Mouse (Mus musculus): ENCODE results near the gene Pgc. TPM values are rescaled to one million over a fixed set of nuclear protein-coding genes. Genes with fewer than 3 reads are reported as not detected.

Gene Pgc
- polyA plus RNA-seq (2014; fragmentation: Nextera tagmentation; extraction: Ambion mirVana): 2.1 and 2.6 TPM in 2 replicates

DNA sequence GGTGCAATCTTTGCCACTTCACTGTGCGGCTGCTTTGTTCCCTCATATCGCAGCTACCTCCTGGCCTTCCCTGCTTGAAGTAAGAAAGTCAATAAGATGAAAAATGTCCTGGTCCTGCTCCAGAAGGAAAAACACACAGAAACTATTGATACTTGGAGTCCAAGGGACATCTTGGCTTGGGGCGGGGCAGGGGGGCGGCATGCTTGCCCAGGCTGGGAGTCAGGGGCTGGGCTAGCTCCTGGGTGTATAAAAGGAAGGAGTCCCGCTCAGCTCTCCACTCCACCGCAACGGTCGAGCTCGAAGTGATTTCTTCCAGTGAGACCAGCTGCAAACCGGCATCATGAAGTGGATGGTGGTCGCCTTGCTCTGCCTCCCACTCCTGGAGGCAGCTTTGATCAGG lies at the start of gene Pgc:
TSS of gene Pgc (plus strand) at position 277 of the 400 bp plus-strand sequence.
- ATAC-seq (replicated peaks; ENCODE audit: low FRiP score, low TSS enrichment, low read depth) (no peak), DNase-seq (ENCODE audit: low spot score) (no peak)
- Histone ChIP-seq H3K27ac (ENCODE audit: low read depth) (no peak within 1 kb of the TSS), H3K4me3 (ENCODE audit: low read depth, low read length) (no peak within 1 kb of the TSS), H3K9me3 (ENCODE audit: control insufficient read depth, low read length) (no peaks in the 10 kb centered on the region), H3K27me3 (replicated peaks; ENCODE audit: control insufficient read depth, insufficient read depth, low read length) (no peaks in the 10 kb centered on the region), H3K4me2 (ENCODE audit: low read length) (no peak within 1 kb of the TSS), H3K4me1 (replicated peaks; ENCODE audit: control insufficient read depth, insufficient read depth, low read length) (no peaks in the 10 kb centered on the region), H3K36me3 (ENCODE audit: control insufficient read depth, insufficient read depth, low read length) (no peaks in the 10 kb centered on the region), H3K9ac (ENCODE audit: low read length) (no peak within 1 kb of the TSS)
- 69% methylated on average over 11 of the region's 11 CpGs for whole genome bisulfite sequencing

DNA sequence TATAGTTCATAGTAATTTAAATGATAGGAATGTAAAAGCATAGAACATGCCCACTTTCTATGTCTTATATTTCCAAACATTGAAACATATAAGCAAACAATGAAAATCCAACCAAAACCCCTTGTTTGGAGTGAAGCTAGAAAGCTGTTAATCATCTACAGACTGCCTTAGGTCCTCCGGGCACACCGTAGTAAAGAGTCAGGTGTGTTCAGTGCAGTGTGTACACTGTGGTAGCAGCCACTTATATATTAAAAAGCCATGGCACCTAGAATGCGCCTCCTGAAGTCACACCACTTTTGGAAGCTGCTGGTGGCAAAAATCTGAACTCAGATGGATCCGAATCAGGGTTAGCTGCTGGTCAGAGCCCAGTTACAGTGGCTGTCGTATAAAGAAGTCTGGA lies 48.4 kb upstream of the Pgc start:
- Histone ChIP-seq H3K9ac (ENCODE audit: low read length) (no peak overlapping the region), H3K36me3 (ENCODE audit: control insufficient read depth, insufficient read depth, low read length) (peaks cover 67% of the 10 kb centered on the region), H3K4me1 (replicated peaks; ENCODE audit: control insufficient read depth, insufficient read depth, low read length) (no peaks in the 10 kb centered on the region), H3K9me3 (ENCODE audit: control insufficient read depth, low read length) (no peaks in the 10 kb centered on the region), H3K27ac (ENCODE audit: low read depth) (no peak overlapping the region), H3K4me2 (ENCODE audit: low read length) (no peak overlapping the region), H3K27me3 (replicated peaks; ENCODE audit: control insufficient read depth, insufficient read depth, low read length) (no peaks in the 10 kb centered on the region), H3K4me3 (ENCODE audit: low read depth, low read length) (no peak overlapping the region)
- ATAC-seq (replicated peaks; ENCODE audit: low FRiP score, low TSS enrichment, low read depth) (no peak), DNase-seq (ENCODE audit: low spot score) (no peak)
- WGBS: 75% methylated on average over 5 of the region's 5 CpGs

- no peak overlapping the region for H3K4me3 ChIP-seq (ENCODE audit: low read depth, low read length)
- no peaks in the 10 kb centered on the region for H3K4me1 ChIP-seq (replicated peaks; ENCODE audit: control insufficient read depth, insufficient read depth, low read length)
- DNase-seq (ENCODE audit: low spot score) (no peak), ATAC-seq (replicated peaks; ENCODE audit: low FRiP score, low TSS enrichment, low read depth) (no peak)
- H3K27ac ChIP-seq (ENCODE audit: low read depth): no peak overlapping the region
- H3K4me2 ChIP-seq (ENCODE audit: low read length): no peak overlapping the region
- no peak overlapping the region for H3K9ac ChIP-seq (ENCODE audit: low read length)
- no peaks in the 10 kb centered on the region for H3K27me3 ChIP-seq (replicated peaks; ENCODE audit: control insufficient read depth, insufficient read depth, low read length)
- 69% methylated on average over 5 of the region's 5 CpGs for WGBS
- no peaks in the 10 kb centered on the region for H3K9me3 ChIP-seq (ENCODE audit: control insufficient read depth, low read length)
- H3K36me3 ChIP-seq (ENCODE audit: control insufficient read depth, insufficient read depth, low read length): peaks cover 71% of the 10 kb centered on the region
These were observed 47.9 kb upstream of the Pgc start for GRCm38 (mm10) chr17:47678702-47679101.

DNA sequence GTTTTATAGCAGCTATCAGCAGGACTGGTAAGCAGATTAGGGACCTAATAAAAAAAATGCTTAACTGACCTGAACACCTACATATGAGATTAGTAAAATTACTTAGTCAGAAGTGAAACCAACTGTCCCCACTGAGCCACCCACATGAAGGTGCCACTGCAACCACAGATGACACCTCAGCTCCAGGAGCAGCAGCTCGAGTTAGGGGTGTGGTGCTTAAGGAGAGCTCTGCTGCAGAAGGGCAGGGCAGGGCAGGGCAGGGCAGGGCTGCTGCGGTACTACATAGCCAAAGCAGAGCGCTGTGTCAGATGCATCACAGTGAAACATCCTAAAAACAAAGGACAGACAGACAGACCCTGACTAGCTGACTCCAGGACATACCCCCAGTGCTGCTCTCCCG lies 43.8 kb upstream of the Pgc start:
- Histone ChIP-seq H3K36me3 (ENCODE audit: control insufficient read depth, insufficient read depth, low read length) (peaks cover 80% of the 10 kb centered on the region), H3K4me2 (ENCODE audit: low read length) (no peak overlapping the region), H3K9me3 (ENCODE audit: control insufficient read depth, low read length) (no peaks in the 10 kb centered on the region), H3K4me3 (ENCODE audit: low read depth, low read length) (no peak overlapping the region), H3K27ac (ENCODE audit: low read depth) (no peak overlapping the region), H3K4me1 (replicated peaks; ENCODE audit: control insufficient read depth, insufficient read depth, low read length) (peaks cover 7% of the 10 kb centered on the region; the same call in 1 of the 2 replicates), H3K27me3 (replicated peaks; ENCODE audit: control insufficient read depth, insufficient read depth, low read length) (no peaks in the 10 kb centered on the region), H3K9ac (ENCODE audit: low read length) (no peak overlapping the region)
- DNase-seq (ENCODE audit: low spot score) (no peak), ATAC-seq (replicated peaks; ENCODE audit: low FRiP score, low TSS enrichment, low read depth) (no peak)
- 70% methylated on average over 4 of the region's 4 CpGs for WGBS

DNA sequence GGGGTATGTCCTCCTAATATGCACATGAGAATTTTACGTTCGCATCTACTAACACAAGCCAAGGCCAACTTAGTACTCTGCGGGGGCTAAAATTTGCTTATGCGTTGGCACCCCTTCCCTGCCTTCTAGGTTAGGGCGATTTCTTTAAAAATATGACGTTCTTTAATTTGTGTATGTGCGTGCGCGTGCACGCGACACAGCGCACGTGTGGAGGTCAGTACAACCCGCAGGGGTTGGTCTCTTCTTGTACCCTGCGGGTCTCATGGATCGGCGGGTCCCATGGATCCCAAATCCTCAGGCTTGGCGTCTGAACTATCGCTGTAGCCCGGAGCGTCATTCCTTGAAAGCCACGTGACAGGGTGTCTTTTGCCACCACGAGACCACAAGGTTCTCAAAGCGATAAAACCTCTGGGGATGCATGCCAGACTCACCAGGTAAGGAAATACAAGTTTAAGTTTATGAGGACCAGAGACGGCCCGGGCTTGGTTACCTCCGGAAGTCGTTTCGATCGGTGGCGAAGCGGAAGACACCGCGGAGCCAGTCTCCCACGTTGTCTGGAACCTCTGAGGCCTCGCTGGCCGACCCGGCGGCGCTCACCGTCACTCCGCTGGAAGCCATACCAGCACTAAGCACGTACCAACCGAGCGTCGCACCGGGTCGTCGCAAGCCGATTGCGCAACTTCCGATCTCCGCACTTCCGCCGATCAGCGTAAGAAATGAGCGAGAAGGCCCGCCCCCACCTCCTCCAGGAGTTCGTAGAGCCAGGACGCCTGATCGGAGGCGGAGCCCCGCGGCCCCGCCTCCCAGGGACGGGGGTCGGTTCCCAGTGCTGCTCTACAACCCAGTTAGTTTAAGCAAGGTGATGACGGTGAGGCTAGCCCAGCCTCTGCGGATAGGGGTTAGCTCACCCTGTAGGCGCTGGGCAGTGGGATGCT lies 39.0 kb upstream of the Pgc start:
- WGBS: under 1% methylated on average over 70 of the region's 70 CpGs
- no peaks in the 10 kb centered on the region for H3K9me3 ChIP-seq (ENCODE audit: control insufficient read depth, low read length)
- ATAC-seq (replicated peaks; ENCODE audit: low FRiP score, low TSS enrichment, low read depth) (peak; percentile 86), DNase-seq (ENCODE audit: low spot score) (peak; percentile 94)
- peaks cover 12% of the 10 kb centered on the region; the same call in 1 of the 2 replicates for H3K4me1 ChIP-seq (replicated peaks; ENCODE audit: control insufficient read depth, insufficient read depth, low read length)
- peak overlapping the region; percentile 81 for H3K9ac ChIP-seq (ENCODE audit: low read length)
- H3K4me2 ChIP-seq (ENCODE audit: low read length): peak overlapping the region; percentile 95
- peak overlapping the region; percentile 80 for H3K27ac ChIP-seq (ENCODE audit: low read depth)
- H3K36me3 ChIP-seq (ENCODE audit: control insufficient read depth, insufficient read depth, low read length): peaks cover 35% of the 10 kb centered on the region
- no peaks in the 10 kb centered on the region for H3K27me3 ChIP-seq (replicated peaks; ENCODE audit: control insufficient read depth, insufficient read depth, low read length)
- H3K4me3 ChIP-seq (ENCODE audit: low read depth, low read length): peak overlapping the region; percentile 95

GRCm38 (mm10) chr17:47688344-47688607 lies 38.4 kb upstream of the Pgc start, which contains the start of gene Tomm6:
Tomm6 (minus strand) TSS chr17:47688386.
- ATAC-seq (replicated peaks; ENCODE audit: low FRiP score, low TSS enrichment, low read depth) (no peak), DNase-seq (ENCODE audit: low spot score) (no peak)
- Histone ChIP-seq H3K4me1 (replicated peaks; ENCODE audit: control insufficient read depth, insufficient read depth, low read length) (peaks cover 12% of the 10 kb centered on the region; the same call in 1 of the 2 replicates), H3K27me3 (replicated peaks; ENCODE audit: control insufficient read depth, insufficient read depth, low read length) (no peaks in the 10 kb centered on the region), H3K4me3 (ENCODE audit: low read depth, low read length) (peak within 1 kb of the TSS; percentile 95), H3K9ac (ENCODE audit: low read length) (peak within 1 kb of the TSS; percentile 81), H3K27ac (ENCODE audit: low read depth) (peak within 1 kb of the TSS; percentile 80), H3K36me3 (ENCODE audit: control insufficient read depth, insufficient read depth, low read length) (peaks cover 31% of the 10 kb centered on the region), H3K4me2 (ENCODE audit: low read length) (peak within 1 kb of the TSS; percentile 95), H3K9me3 (ENCODE audit: control insufficient read depth, low read length) (no peaks in the 10 kb centered on the region)
- WGBS: 1% methylated on average over 9 of the region's 9 CpGs

DNA sequence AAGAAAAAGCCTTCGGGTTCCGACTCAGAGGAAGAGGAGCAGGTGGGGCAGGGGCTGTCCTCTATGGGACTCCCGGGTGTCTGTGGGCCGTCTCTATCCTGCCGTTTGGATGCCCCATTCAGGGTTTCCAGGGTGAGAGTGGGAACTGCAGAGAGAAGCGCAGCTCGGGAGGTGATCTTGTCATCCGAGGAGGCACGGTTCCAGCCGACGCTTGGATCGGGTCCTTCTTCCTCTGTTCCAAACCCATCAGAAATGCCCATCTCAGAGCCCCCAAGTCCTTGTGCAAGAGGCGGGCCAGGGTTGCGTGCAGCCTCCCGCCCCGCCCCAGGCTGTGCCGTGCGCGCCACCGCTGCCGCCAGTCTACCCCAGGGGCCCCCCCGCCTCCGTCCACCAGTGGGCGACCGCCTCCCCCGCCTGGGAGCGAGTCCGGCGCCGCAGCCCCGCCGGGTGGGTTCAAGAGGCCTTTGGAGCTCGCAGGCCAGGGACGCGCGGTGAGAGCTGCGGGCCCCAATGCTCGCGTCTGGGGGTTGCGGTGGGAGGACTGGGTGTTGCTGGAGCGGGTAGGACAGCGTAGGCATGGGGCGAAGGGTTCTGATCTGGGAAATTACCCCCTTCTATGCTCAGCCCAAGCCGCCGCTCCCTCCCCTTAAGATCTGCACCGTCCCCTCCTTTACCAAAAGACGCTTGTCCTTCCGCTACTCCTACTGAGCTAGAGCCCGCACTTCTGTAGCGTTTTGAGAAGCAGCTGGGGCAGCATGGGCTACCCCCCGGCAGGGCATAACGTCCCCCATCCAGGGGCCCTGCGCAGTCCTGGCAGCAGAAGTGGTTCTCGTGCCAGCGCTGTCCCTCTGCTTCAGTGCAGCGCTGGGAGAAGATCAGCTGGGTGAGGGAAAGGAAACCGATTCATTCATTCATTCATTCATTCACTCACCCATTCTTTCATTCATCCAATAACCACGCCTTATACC lies 37.8 kb upstream of the Pgc start, which contains the start of gene Frs3:
TSS of gene Frs3 (plus strand) at position 423 of the 968 bp plus-strand sequence.
- Histone ChIP-seq H3K27me3 (replicated peaks; ENCODE audit: control insufficient read depth, insufficient read depth, low read length) (no peaks in the 10 kb centered on the region), H3K9ac (ENCODE audit: low read length) (peak within 1 kb of the TSS; percentile 81), H3K36me3 (ENCODE audit: control insufficient read depth, insufficient read depth, low read length) (peaks cover 25% of the 10 kb centered on the region), H3K4me3 (ENCODE audit: low read depth, low read length) (peak within 1 kb of the TSS; percentile 95), H3K4me2 (ENCODE audit: low read length) (peak within 1 kb of the TSS; percentile 95), H3K4me1 (replicated peaks; ENCODE audit: control insufficient read depth, insufficient read depth, low read length) (peaks cover 12% of the 10 kb centered on the region; the same call in 1 of the 2 replicates), H3K9me3 (ENCODE audit: control insufficient read depth, low read length) (no peaks in the 10 kb centered on the region), H3K27ac (ENCODE audit: low read depth) (peak within 1 kb of the TSS; percentile 80)
- WGBS: 1% methylated on average over 55 of the region's 58 CpGs
- ATAC-seq (replicated peaks; ENCODE audit: low FRiP score, low TSS enrichment, low read depth) (peak; percentile 67), DNase-seq (ENCODE audit: low spot score) (peak; percentile 84)

GRCm38 (mm10) chr17:47689894-47690293 lies 36.7 kb upstream of the Pgc start:
- DNase-seq (ENCODE audit: low spot score) (no peak), ATAC-seq (replicated peaks; ENCODE audit: low FRiP score, low TSS enrichment, low read depth) (no peak)
- H3K4me1 ChIP-seq (replicated peaks; ENCODE audit: control insufficient read depth, insufficient read depth, low read length): peaks cover 15% of the 10 kb centered on the region; the same call in 1 of the 2 replicates
- H3K36me3 ChIP-seq (ENCODE audit: control insufficient read depth, insufficient read depth, low read length): peaks cover 15% of the 10 kb centered on the region
- no peak overlapping the region for H3K27ac ChIP-seq (ENCODE audit: low read depth)
- no peak overlapping the region for H3K4me3 ChIP-seq (ENCODE audit: low read depth, low read length)
- no peak overlapping the region for H3K9ac ChIP-seq (ENCODE audit: low read length)
- WGBS: 80% methylated on average over 6 of the region's 8 CpGs
- no peaks in the 10 kb centered on the region for H3K9me3 ChIP-seq (ENCODE audit: control insufficient read depth, low read length)
- H3K4me2 ChIP-seq (ENCODE audit: low read length): peak overlapping the region; percentile 95; the same call in 1 of the 2 replicates
- H3K27me3 ChIP-seq (replicated peaks; ENCODE audit: control insufficient read depth, insufficient read depth, low read length): no peaks in the 10 kb centered on the region

Data from intestine, embryonic 14.5 days (tissue).